Mouse (Mus musculus) embryonic facial prominence, embryonic 15.5 days (tissue): ENCODE data around the gene Gabrr3. TPM values are rescaled to one million over a fixed set of nuclear protein-coding genes. Genes with fewer than 3 reads are reported as not detected.

Experiments
- polyA plus RNA-seq: library from polyadenylated mRNA; unstranded; fragments of >200 nt; fragmentation: Nextera tagmentation; extraction: Ambion mirVana; gene quantifications from 2 replicates; pipeline ENCODE4 v1.2.1, GENCODE M21; 2015

The Gabrr3 gene
- polyA plus RNA-seq, 1 experiment from 2014 or later: 0.04 TPM

Other genes with a start within 250 kb of the Gabrr3 start
- 0.17 TPM in 1 of 2 replicates, not detected in the other for gene Olfr196, start 236.9 kb upstream of the Gabrr3 start, polyA plus RNA-seq
- gene Olfr198, start 203.8 kb upstream of the Gabrr3 start, polyA plus RNA-seq: not detected in 2 replicates
- gene Olfr199, start 187.6 kb upstream of the Gabrr3 start, polyA plus RNA-seq: not detected in 2 replicates
- gene Olfr201, start 134.7 kb upstream of the Gabrr3 start, polyA plus RNA-seq: not detected in 2 replicates
- 0.18 and 0.36 TPM in 2 replicates for gene Olfr202, start 120.5 kb upstream of the Gabrr3 start, polyA plus RNA-seq
- gene Olfr203, start 108.5 kb upstream of the Gabrr3 start, polyA plus RNA-seq: not detected in 2 replicates
- not detected in 2 replicates for gene Olfr204, start 89.1 kb upstream of the Gabrr3 start, polyA plus RNA-seq
- gene Olfr205, start 76.2 kb upstream of the Gabrr3 start, polyA plus RNA-seq: 0.27 TPM in 1 of 2 replicates, not detected in the other
- 0.21 TPM in 1 of 2 replicates, not detected in the other for gene Olfr206, start 58.1 kb upstream of the Gabrr3 start, polyA plus RNA-seq
- not detected in 2 replicates for gene Olfr209, start 43.3 kb upstream of the Gabrr3 start, polyA plus RNA-seq
- gene Riox2, start 64.4 kb downstream of the Gabrr3 start, polyA plus RNA-seq: 30.8 and 36.2 TPM in 2 replicates
- gene Crybg3, start 193.6 kb downstream of the Gabrr3 start, polyA plus RNA-seq: 11.4 and 12.7 TPM in 2 replicates
- 34.0 and 34.8 TPM in 2 replicates for gene Arl6, start 232.1 kb downstream of the Gabrr3 start, polyA plus RNA-seq